ENCODE assay signal across 8 mouse cellular contexts in the genomic region with DNA sequence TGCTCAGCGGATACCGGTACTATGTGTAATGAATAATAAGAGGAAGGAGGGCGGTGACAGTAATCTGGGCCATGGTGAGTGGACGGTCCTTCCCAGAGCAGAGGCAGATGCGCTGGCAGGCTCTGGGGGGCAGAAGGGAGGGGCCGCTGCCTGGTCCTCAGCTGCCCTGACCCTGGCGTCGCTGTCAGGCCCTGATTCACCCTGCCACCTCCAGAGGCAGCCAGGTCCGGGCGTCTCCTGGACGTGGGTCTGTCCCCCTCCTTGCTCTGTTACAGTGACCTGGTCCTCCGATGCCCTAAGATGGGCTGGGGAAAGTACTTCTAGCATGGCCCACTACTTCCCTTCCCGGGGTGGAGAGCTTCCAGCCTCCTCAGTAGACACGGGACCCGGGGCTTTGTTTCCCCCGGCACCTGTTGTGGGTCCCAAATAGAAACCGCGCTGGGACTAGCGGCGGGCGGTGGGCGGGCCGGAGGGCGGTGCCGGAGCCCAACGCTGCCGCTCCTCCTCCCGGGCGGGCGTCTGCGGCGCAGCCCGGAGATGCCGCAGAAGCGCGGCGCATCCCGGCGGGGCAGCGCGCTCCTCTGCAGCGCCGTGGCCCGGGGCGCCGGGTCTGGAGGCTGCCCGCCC.
DNase-seq lines count a peak whose midpoint lies in the region; ATAC-seq lines count a peak whose summit lies in the region.

No protein-coding gene starts in this region.

- ATAC-seq in hindbrain, embryonic 16.5 days = peak; percentile 80
- peak; percentile 85 for ATAC-seq in megakaryocyte progenitor cell, adult 5-6 weeks (replicated peaks; ENCODE audit: poor library complexity)

- H3K4me2 ChIP-seq in hindbrain, embryonic 16.5 days (ENCODE audit: low read length) = peak overlapping the region; percentile 86

- no peaks in the 10 kb centered on the region for H3K36me3 ChIP-seq in hindbrain, embryonic 16.5 days (ENCODE audit: control insufficient read depth, insufficient read depth, low read length)

- 0% methylated on average over 27 of the region's 47 CpGs for WGBS in hindbrain, embryonic 16.5 days

- intact Hi-C loops in left cerebral cortex, postnatal 25 days (cut with DNase I) = loop anchor here (5.0 kb wide), 2 partner anchors 41 to 421 kb away; no protein-coding TSS in a partner anchor

- H3K9me3 ChIP-seq in hindbrain, embryonic 16.5 days (ENCODE audit: control insufficient read depth, low read length) = no peaks in the 10 kb centered on the region

- peaks cover 30% of the 10 kb centered on the region for H3K4me1 ChIP-seq in hindbrain, embryonic 16.5 days (ENCODE audit: control insufficient read depth, insufficient read depth, low read depth, low read length)

- H3K27me3 ChIP-seq in hindbrain, embryonic 16.5 days (replicated peaks; ENCODE audit: control insufficient read depth, insufficient read depth, low read length) = no peaks in the 10 kb centered on the region

- peak overlapping the region; percentile 79 for H3K27ac ChIP-seq in hindbrain, embryonic 16.5 days (ENCODE audit: low read depth, low read length)

- DNase-seq in T-cell, adult 2 months (ENCODE audit: low spot score) = peak; percentile 47
- peak; percentile 56 to 60 for DNase-seq in cerebellum, postnatal 14 days
- DNase-seq in gastrocnemius, adult 8-10 months (ENCODE audit: low spot score in 2 of 2) = peak; percentile 71 to 78
- peak; percentile 51 to 64 for DNase-seq in left cerebral cortex, postnatal 25 days (ENCODE audit: low spot score in 2 of 2)
- DNase-seq in right cerebral cortex, postnatal 14 days = peak; percentile 61
- no peak for DNase-seq in c-Kit-positive CD71-positive TER-119-positive erythroid progenitor cells, embryonic 14.5 days (ENCODE audit: low spot score)

- peak overlapping the region; percentile 83 for H3K4me3 ChIP-seq in hindbrain, embryonic 16.5 days (ENCODE audit: low read length)

- peak overlapping the region; percentile 92 for H3K9ac ChIP-seq in hindbrain, embryonic 16.5 days (ENCODE audit: low read depth, low read length)
